Mouse (Mus musculus) testis, adult 2 months (tissue): ENCODE results near the gene Ppil6. TPM values are rescaled to one million over a fixed set of nuclear protein-coding genes. Genes with fewer than 3 reads are reported as not detected.
A peak's percentile ranks its signal among the peaks of the same experiment; 100 is the strongest.

Source experiments
- H3K27ac ChIP-seq: fragments of 200-500 bp; 2 replicates; pipeline ENCODE4 v1.5.1; 2012; ENCODE audit warnings: low read depth, low read length; ENCODE audit not compliant: control insufficient read depth, insufficient read depth
- H3K27me3 ChIP-seq: fragments of 200-500 bp; 2 replicates; pipeline ENCODE4 v1.6.1; 2012; ENCODE audit warnings: mild to moderate bottlenecking, low read length, moderate library complexity; ENCODE audit not compliant: control insufficient read depth, insufficient read depth
- H3K36me3 ChIP-seq: fragments of 200-500 bp; 2 replicates; pipeline ENCODE4 v1.6.1; 2012; ENCODE audit warnings: mild to moderate bottlenecking, low read length; ENCODE audit not compliant: control insufficient read depth, insufficient read depth
- H3K4me1 ChIP-seq: fragments of 200-500 bp; 2 replicates; pipeline ENCODE4 v1.6.1; 2012; ENCODE audit warnings: low read length; ENCODE audit not compliant: control insufficient read depth, insufficient read depth
- H3K4me3 ChIP-seq: fragments of 200-500 bp; 2 replicates; pipeline ENCODE4 v1.5.1; 2012; ENCODE audit warnings: low read depth, mild to moderate bottlenecking, low read length, moderate library complexity, mixed read lengths; ENCODE audit not compliant: control insufficient read depth
- CTCF ChIP-seq: fragments of 200-500 bp; IDR thresholded peaks from 2 replicates; pipeline ENCODE4 v1.5.1; 2012; ENCODE audit warnings: low read depth, mild to moderate bottlenecking, inconsistent platforms, low read length, moderate library complexity; ENCODE audit not compliant: control insufficient read depth, insufficient read depth, insufficient replicate concordance
- POLR2A ChIP-seq: fragments of 200-500 bp; IDR thresholded peaks from 2 replicates; pipeline ENCODE4 v1.6.1; 2012; ENCODE audit warnings: low read depth, mild to moderate bottlenecking, inconsistent platforms, low read length, moderate library complexity; ENCODE audit not compliant: control insufficient read depth
- polyA plus RNA-seq: library from polyadenylated mRNA; depleted of rRNA; stranded (reverse); fragments of >200 nt; gene quantifications from 2 replicates; pipeline ENCODE4 v1.2.3, GENCODE M21; 2012

Ppil6 gene
- polyA plus RNA-seq, 1 experiment = 29.4 TPM

- Histone ChIP-seq H3K4me1 (peaks cover 19% of the 10 kb centered on the region), H3K27ac (no peak overlapping the region), H3K36me3 (no peaks in the 10 kb centered on the region), H3K4me3 (peak overlapping the region; percentile 36), H3K27me3 (no peaks in the 10 kb centered on the region)
- TF ChIP-seq CTCF (no peak), POLR2A (no peak)
These were observed 9.0 kb upstream of the Ppil6 start for GRCm38 (mm10) chr10:41480938-41481880.

GRCm38 (mm10) chr10:41482446-41482845, 7.8 kb upstream of the Ppil6 start:
- TF ChIP-seq CTCF (no peak), POLR2A (no peak)
- H3K4me3 ChIP-seq = no peak overlapping the region
- no peak overlapping the region for H3K27ac ChIP-seq
- H3K4me1 ChIP-seq = peaks cover 13% of the 10 kb centered on the region
- H3K36me3 ChIP-seq = no peaks in the 10 kb centered on the region
- H3K27me3 ChIP-seq = no peaks in the 10 kb centered on the region

- no peaks in the 10 kb centered on the region for H3K36me3 ChIP-seq
- TF ChIP-seq CTCF = no peak
- TF ChIP-seq POLR2A = no peak; the same call in 1 of the 2 replicates
- no peaks in the 10 kb centered on the region for H3K27me3 ChIP-seq
- no peak overlapping the region for H3K27ac ChIP-seq
- no peak overlapping the region for H3K4me3 ChIP-seq
- peaks cover 20% of the 10 kb centered on the region for H3K4me1 ChIP-seq
These were observed 4.5 kb upstream of the Ppil6 start for GRCm38 (mm10) chr10:41485778-41486177.

GRCm38 (mm10) chr10:41486506-41487170, 3.6 kb upstream of the Ppil6 start:
- no peaks in the 10 kb centered on the region for H3K27me3 ChIP-seq
- H3K27ac ChIP-seq = no peak overlapping the region
- no peak overlapping the region for H3K4me3 ChIP-seq
- H3K36me3 ChIP-seq = no peaks in the 10 kb centered on the region
- peaks cover 17% of the 10 kb centered on the region for H3K4me1 ChIP-seq
- TF ChIP-seq CTCF (no peak), POLR2A (no peak)

GRCm38 (mm10) chr10:41488877-41489276, 1.4 kb upstream of the Ppil6 start:
- peak overlapping the region; percentile 91 for H3K4me3 ChIP-seq
- H3K27me3 ChIP-seq = no peaks in the 10 kb centered on the region
- TF ChIP-seq CTCF = no peak
- no peak for TF ChIP-seq POLR2A
- no peak overlapping the region for H3K27ac ChIP-seq
- no peaks in the 10 kb centered on the region for H3K36me3 ChIP-seq
- peaks cover 13% of the 10 kb centered on the region for H3K4me1 ChIP-seq

- TF ChIP-seq POLR2A = no peak
- H3K4me1 ChIP-seq = peaks cover 13% of the 10 kb centered on the region
- H3K36me3 ChIP-seq = no peaks in the 10 kb centered on the region
- H3K27me3 ChIP-seq = no peaks in the 10 kb centered on the region
- H3K27ac ChIP-seq = no peak overlapping the region
- peak overlapping the region; percentile 91 for H3K4me3 ChIP-seq
These were observed 945 bp upstream of the Ppil6 start for GRCm38 (mm10) chr10:41489294-41489693.

- H3K27me3 ChIP-seq = no peaks in the 10 kb centered on the region
- no peaks in the 10 kb centered on the region for H3K36me3 ChIP-seq
- H3K4me3 ChIP-seq = peak overlapping the region; percentile 91
- peaks cover 13% of the 10 kb centered on the region for H3K4me1 ChIP-seq
- TF ChIP-seq POLR2A (no peak), CTCF (no peak)
- no peak overlapping the region; the same call in 1 of the 2 replicates for H3K27ac ChIP-seq
These were observed 257 bp downstream of the Ppil6 start for GRCm38 (mm10) chr10:41490518-41490873.
